Mouse (Mus musculus) CH12.LX (cell line): ENCODE data around the gene Filip1l.

ENCODE experiments used
- CTCF ChIP-seq, 2 experiments: IDR thresholded peaks in 1 of 2; conservative IDR thresholded peaks in 1 of 2; 2 replicates each; pipeline ENCODE4 v1.5.1; 2011 to 2012; ENCODE audit warnings: low read depth in 2 of 2, low read length in 2 of 2, improper control_type of control experiment in 1 of 2, inconsistent platforms in 1 of 2, mild to moderate bottlenecking in 1 of 2, moderate library complexity in 1 of 2
- E2F4 ChIP-seq: IDR thresholded peaks from 2 replicates; pipeline ENCODE4 v1.6.1; 2011; ENCODE audit warnings: low read depth, low read length, improper control_type of control experiment; ENCODE audit not compliant: insufficient replicate concordance
- GABPA ChIP-seq: IDR thresholded peaks from 2 replicates; pipeline ENCODE4 v1.6.1; 2012; ENCODE audit warnings: low read depth, low read length, improper control_type of control experiment, inconsistent platforms; ENCODE audit not compliant: insufficient replicate concordance
- MAFK ChIP-seq: IDR thresholded peaks from 2 replicates; pipeline ENCODE4 v1.6.1; 2011; ENCODE audit warnings: low read length, improper control_type of control experiment; ENCODE audit not compliant: insufficient replicate concordance
- MAX ChIP-seq: IDR thresholded peaks from 2 replicates; pipeline ENCODE4 v1.6.1; 2011; ENCODE audit warnings: low read length, improper control_type of control experiment
- POLR2A ChIP-seq: IDR thresholded peaks from 2 replicates; pipeline ENCODE4 v1.6.1; 2011; ENCODE audit warnings: low read depth, mild to moderate bottlenecking, improper control_type of control experiment, low read length

- TF ChIP-seq GABPA (no peak), CTCF (conservative IDR thresholded peaks at IDR 0.05 in 1 of 2, IDR thresholded peaks at IDR 0.05 in 1 of 2; ENCODE audit: low read depth in 2 of 2, low read length in 2 of 2) (peak; percentile 93 to 95), MAX (0 out of 2 replicates have a peak, but pooled peaks have one; percentile 26), POLR2A (no peak), MAFK (peak; percentile 18; the same call in 1 of the 2 replicates), E2F4 (no peak)
Measured at GRCm38 (mm10) chr16:57593422-57594157, 240.7 kb downstream of the Filip1l start.
